Mouse (Mus musculus) activated CD4-positive, CD25-positive, alpha-beta regulatory T cell (primary cell): ENCODE measurements around the gene Mta2. TPM values are rescaled to one million over a fixed set of nuclear protein-coding genes. Genes with fewer than 3 reads are reported as not detected.

ENCODE experiments used
- polyA plus RNA-seq, 2 experiments: library from polyadenylated mRNA; unstranded; fragments of 100-300 nt; shearing (Covaris generic); gene quantifications; one replicate each; pipeline ENCODE4 v1.2.1; 2017

The Mta2 gene
- polyA plus RNA-seq = 100 to 1,000 TPM; 207 to 252 TPM

DNA sequence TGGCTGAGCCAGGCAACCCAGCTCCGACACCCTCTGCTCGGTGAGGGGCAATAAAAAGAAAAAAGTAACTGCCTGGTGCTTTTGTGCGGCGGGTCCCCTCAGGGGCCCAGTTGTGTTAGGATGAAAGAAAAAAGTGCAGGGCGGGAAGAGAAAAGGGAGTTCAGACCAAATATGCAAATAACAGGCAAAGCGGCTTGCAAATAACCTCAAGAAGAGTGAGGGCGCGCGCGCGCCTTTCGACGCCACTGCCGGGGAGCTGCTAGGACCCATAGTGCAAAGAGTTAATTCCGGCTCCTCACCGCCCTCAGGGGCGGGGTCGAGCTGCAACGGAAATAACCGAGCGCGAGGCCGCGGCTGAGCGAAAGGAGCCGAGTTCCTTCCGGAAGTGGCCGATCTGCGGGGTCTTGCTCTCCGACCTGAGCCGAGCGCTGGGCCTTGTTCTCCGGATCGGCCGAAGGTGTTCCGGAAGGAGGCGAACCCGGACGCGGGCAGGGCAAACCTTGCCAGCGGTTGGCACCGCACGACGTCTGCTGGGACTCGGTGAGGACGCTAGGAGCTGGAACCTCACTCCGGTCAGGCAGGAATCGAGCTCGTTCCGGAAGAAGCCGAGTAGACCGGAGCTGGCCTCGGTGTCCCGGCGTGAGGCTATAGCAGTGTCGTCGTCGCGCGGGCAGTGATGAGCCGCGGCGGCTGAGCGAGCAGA, at the start of gene Mta2:
Mta2 (plus strand) TSS at position 361 of the 703 bp plus-strand sequence.

GRCm38 (mm10) chr19:8892829-8893766, 48.6 kb upstream of the Mta2 start, which contains the start of gene Ints5:
Ints5 (plus strand) TSS chr19:8893005.

DNA sequence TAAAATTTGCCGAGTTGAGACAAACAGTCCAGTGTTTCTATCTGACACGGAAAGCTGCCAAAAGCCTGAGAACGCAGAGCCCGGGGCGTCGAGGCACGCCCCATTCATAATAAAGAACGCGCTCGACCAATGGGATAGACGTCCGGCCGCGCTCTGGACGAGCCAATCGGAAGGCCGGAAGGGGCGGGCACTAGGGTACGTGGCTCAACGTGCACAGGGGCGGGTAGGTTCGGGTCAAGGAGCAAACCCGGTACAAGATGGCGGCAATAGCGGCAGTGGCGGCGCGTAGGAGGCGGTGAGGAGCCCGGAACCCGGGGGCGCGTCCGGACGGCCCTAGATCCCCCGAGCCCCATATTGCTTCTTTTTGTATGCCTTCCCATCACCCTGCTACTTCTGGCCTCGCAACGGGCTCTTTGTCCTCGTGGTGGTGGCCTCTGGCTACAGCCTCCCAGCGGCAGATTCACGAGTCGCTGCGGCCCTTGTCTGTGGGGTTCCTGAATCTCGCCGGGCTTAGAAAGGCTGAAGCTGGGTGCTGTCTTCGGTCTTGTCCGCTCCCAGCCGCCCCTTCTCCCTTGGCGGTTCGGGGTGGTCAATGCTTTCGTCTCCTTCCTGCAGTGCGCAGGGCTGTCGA, 43.7 kb upstream of the Mta2 start, which contains the start of gene Ganab:
Ganab (plus strand) TSS at position 207 of the 631 bp plus-strand sequence.

GRCm38 (mm10) chr19:8920073-8920736, 21.5 kb upstream of the Mta2 start, which contains the start of gene B3gat3:
B3gat3 (plus strand) TSS chr19:8920374.

DNA sequence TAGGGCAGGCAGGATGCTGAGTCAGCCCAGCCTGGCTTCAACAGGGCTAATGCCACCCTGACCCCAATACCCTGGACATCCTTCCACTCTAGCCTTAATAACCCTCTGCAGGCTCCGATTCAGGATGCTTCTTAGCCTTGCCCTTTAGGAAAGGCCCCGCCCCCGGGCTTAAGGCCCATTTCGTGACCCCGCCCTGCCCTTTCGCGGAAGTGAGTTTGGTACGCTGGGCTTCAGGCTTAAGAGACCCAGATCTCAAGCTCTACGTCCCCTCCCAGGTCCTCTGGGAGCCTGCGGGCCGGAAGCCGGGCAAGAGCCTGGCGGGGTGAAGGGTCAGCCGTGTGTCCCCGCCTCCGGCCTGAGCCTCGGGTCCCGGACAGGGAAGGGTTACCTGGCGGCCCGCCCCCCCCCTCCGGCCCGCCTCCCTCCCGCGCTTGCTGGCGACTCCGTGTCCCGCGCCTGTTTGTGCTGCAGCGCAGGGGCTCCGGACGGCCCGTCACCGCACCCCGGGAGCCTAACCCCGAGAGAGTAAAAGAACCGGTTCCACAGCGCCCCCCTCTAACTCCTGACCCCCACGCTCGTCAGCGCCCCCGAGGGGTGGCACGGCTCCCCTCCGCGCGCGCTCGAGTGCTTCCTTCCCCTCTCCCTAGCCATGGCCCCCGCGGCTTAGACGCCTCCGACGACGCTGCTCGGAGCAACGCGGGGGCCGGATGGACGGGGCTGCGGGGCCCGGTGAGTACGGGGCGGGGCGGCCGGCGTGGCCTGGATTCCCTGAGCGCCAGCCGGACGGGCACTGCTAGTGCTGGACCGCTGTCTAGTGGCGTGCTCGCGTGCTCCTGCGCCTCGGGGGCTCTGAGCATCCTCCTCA, 12.2 kb upstream of the Mta2 start, which contains the start of the genes Rom1 and Eml3:
Rom1 (minus strand) TSS at position 133 of the 865 bp plus-strand sequence.
Eml3 (plus strand) TSS at position 329 of the 865 bp plus-strand sequence.

GRCm38 (mm10) chr19:8953135-8954039, 11.7 kb downstream of the Mta2 start, which contains the start of gene Tut1:
Tut1 (plus strand) TSS chr19:8953847.

GRCm38 (mm10) chr19:8966590-8967372, 25.1 kb downstream of the Mta2 start, which contains the start of gene Eef1g:
Eef1g (plus strand) TSS chr19:8967041.

GRCm38 (mm10) chr19:8989066-8989566, 47.4 kb downstream of the Mta2 start, which contains the start of gene Ahnak:
Ahnak (plus strand) TSS chr19:8989284.

Other genes starting within 250 kb of the Mta2 start
- gene Slc3a2, start 218.5 kb upstream of the Mta2 start, polyA plus RNA-seq = 100 to 1,000 TPM; 123 to 154 TPM
- 10 to 100 TPM; 56.2 to 78.4 TPM for gene Wdr74, start 206.0 kb upstream of the Mta2 start, polyA plus RNA-seq
- gene 1700092M07Rik, start 201.2 kb upstream of the Mta2 start, polyA plus RNA-seq = under 1 TPM; 0.53 to 0.74 TPM
- gene Stx5a, start 200.5 kb upstream of the Mta2 start, polyA plus RNA-seq = 100 to 1,000 TPM; 143 to 165 TPM
- gene Nxf1, start 184.8 kb upstream of the Mta2 start, polyA plus RNA-seq = 100 to 1,000 TPM; 161 to 220 TPM
- 10 to 100 TPM; 90.9 to 99.6 TPM for gene Tmem223, start 170.9 kb upstream of the Mta2 start, polyA plus RNA-seq
- gene Tmem179b, start 167.4 kb upstream of the Mta2 start, polyA plus RNA-seq = 100 to 1,000 TPM; 176 to 213 TPM
- 10 to 100 TPM; 12.9 to 19.2 TPM for gene Taf6l, start 155.5 kb upstream of the Mta2 start, polyA plus RNA-seq
- 100 to 1,000 TPM; 144 to 188 TPM for gene Polr2g, start 143.3 kb upstream of the Mta2 start, polyA plus RNA-seq
- gene Zbtb3, start 139.3 kb upstream of the Mta2 start, polyA plus RNA-seq = 1 to 10 TPM; 2.1 to 2.7 TPM
- 10 to 100 TPM; 45.5 TPM for gene Ttc9c, start 122.5 kb upstream of the Mta2 start, polyA plus RNA-seq
- gene Hnrnpul2, start 121.9 kb upstream of the Mta2 start, polyA plus RNA-seq = 10 to 100 TPM; 13.8 to 14.4 TPM
- under 1 TPM in 1 of 2 experiments, not detected in 1; 0.89 TPM for gene AC129217.1, start 112.1 kb upstream of the Mta2 start, polyA plus RNA-seq
- 100 to 1,000 TPM; 115 to 134 TPM for gene Bscl2, start 104.4 kb upstream of the Mta2 start, polyA plus RNA-seq
- gene Gng3, start 102.7 kb upstream of the Mta2 start, polyA plus RNA-seq = 1 to 10 TPM in 1 of 2 experiments, under 1 TPM in 1; 0.39 to 1.0 TPM
- gene Lrrn4cl, start 91.1 kb upstream of the Mta2 start, polyA plus RNA-seq = under 1 TPM in 1 of 2 experiments, not detected in 1; 0.10 TPM
- 100 to 1,000 TPM; 155 to 175 TPM for gene Ubxn1, start 70.4 kb upstream of the Mta2 start, polyA plus RNA-seq
- 100 to 1,000 TPM in 1 of 2 experiments, 10 to 100 TPM in 1; 79.3 to 105 TPM for gene Uqcc3, start 61.0 kb upstream of the Mta2 start, polyA plus RNA-seq
- 10 to 100 TPM; 81.7 to 89.2 TPM for gene Lbhd1, start 58.1 kb upstream of the Mta2 start, polyA plus RNA-seq
- not detected for gene Gm49403, start 57.9 kb upstream of the Mta2 start, polyA plus RNA-seq
- gene 1810009A15Rik, start 53.0 kb upstream of the Mta2 start, polyA plus RNA-seq = 10 to 100 TPM; 53.7 to 60.3 TPM
- not detected for gene Gm49416, start 52.9 kb upstream of the Mta2 start, polyA plus RNA-seq
- gene Ints5, start 48.9 kb upstream of the Mta2 start, polyA plus RNA-seq = 10 to 100 TPM; 33.7 to 35.1 TPM
- 100 to 1,000 TPM in 1 of 2 experiments, 10 to 100 TPM in 1; 76.4 to 105 TPM for gene Ganab, start 43.8 kb upstream of the Mta2 start, polyA plus RNA-seq
- gene B3gat3, start 21.5 kb upstream of the Mta2 start, polyA plus RNA-seq = 10 to 100 TPM; 32.7 to 61.4 TPM
- 10 to 100 TPM in 1 of 2 experiments, 1 to 10 TPM in 1; 6.7 to 22.9 TPM for gene Rom1, start 12.5 kb upstream of the Mta2 start, polyA plus RNA-seq
- 10 to 100 TPM; 65.5 to 86.4 TPM for gene Eml3, start 12.3 kb upstream of the Mta2 start, polyA plus RNA-seq
- gene Tut1, start 12.0 kb downstream of the Mta2 start, polyA plus RNA-seq = 10 to 100 TPM; 28.1 to 34.9 TPM
- gene Eef1g, start 25.2 kb downstream of the Mta2 start, polyA plus RNA-seq = 100 to 1,000 TPM; 243 to 311 TPM
- 10 to 100 TPM; 51.5 to 98.4 TPM for gene Ahnak, start 47.4 kb downstream of the Mta2 start, polyA plus RNA-seq
- gene Scgb1a1, start 146.1 kb downstream of the Mta2 start, polyA plus RNA-seq = not detected
- 10 to 100 TPM; 24.2 to 24.7 TPM for gene Asrgl1, start 193.8 kb downstream of the Mta2 start, polyA plus RNA-seq